Mouse (Mus musculus) fibroblast of lung, adult 2 months (primary cell): ENCODE measurements around the gene Poldip3.
A peak's percentile ranks its signal among the peaks of the same experiment; 100 is the strongest.
"Not testable (repeated sequence)": the region's sequence is repeated elsewhere in the genome, so short reads cannot be mapped to it uniquely, and the experiment has no call there.

ENCODE experiments used
- DNase-seq: peaks from one replicate; pipeline ENCODE4 v3.0.0-alpha.2; 2011; ENCODE audit warnings: low read depth

Gene Poldip3

GRCm38 (mm10) chr15:83127037-83127436 lies 22.1 kb downstream of the Poldip3 start:
- DNase-seq, result not testable (repeated sequence)

DNA sequence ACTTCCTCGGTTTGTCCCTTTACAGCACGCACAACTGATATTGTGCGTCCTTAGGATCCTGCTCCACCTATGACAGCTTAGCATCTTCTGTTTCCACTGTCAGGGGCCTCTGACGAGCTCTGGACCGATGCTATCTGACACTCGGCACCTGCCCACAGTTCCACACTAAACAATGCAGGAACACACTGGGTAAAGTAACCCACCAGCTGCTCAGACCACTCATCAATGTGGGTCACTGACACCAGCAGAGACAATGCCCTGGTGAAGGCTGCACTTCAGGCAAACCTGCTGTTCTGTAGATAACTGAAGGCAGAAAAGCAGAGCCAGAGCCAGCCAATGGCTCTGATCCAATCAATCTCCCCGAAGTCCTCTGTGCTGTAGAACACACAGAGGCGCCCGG lies 22.6 kb downstream of the Poldip3 start:
- no peak for DNase-seq

DNA sequence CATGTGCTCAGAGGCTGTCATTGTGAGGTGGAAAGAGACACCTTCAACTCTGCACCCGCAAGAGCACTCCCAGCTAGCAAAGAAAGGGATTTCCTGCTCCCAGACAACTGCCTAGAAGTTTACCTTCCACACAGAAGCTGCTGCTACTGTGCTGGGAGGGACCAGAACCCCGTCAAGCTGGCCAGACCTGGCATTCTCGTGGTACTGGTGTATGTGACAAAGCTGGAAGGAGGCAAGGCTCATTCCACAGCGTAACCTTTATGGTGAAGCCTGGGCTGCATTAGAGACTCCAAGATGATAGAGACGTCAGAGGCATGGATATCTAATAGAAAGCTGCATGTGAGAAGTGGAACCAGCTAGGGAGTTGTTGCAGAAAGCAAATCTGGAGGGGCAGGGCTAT lies 24.6 kb downstream of the Poldip3 start:
- no peak for DNase-seq

- DNase-seq, result peak; percentile 76
These were observed 26.5 kb downstream of the Poldip3 start, which contains the start of gene Rrp7a for GRCm38 (mm10) chr15:83122566-83123145. Rrp7a (minus strand) TSS chr15:83122801.

DNA sequence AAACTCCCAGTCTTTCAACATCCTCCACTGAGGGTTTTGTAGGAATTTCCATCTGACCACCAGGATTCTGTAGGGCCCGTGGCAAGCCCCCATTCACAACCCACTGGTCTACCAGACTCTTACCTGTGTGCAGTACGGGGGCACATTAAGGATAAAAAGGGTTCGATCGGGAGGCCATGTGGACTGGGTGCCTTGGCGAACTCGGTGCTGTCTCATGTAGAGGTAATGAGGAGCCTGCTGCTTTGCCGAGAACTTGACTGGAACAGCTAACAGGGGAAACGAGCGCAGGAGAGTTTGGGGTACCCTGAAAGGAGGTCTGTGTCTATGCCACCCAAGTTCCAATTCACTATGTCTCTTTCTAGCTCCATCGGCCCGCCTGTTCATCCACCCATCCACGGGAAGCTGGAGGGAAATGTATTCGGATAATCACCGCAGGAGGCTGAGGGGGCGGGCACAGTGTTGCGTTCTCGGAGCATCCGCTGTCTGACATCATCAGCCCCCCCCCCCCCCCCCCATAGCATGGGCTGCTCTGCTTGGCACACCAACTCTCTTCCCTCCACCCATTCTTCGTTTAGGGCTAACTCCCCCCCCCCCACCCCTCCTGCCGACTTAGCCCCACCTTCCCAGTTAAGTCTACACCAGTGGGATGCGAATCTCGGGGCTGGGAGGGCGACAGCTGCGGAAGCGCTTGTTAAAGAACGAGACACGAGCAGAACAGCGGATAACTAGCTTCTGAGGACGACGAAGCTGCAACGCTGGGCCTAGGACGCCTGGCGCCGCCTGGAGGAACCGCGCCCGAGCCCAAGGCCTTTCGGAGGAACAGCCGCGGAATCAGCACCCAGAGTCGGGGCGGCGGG lies 27.2 kb downstream of the Poldip3 start:
- no peak for DNase-seq

DNA sequence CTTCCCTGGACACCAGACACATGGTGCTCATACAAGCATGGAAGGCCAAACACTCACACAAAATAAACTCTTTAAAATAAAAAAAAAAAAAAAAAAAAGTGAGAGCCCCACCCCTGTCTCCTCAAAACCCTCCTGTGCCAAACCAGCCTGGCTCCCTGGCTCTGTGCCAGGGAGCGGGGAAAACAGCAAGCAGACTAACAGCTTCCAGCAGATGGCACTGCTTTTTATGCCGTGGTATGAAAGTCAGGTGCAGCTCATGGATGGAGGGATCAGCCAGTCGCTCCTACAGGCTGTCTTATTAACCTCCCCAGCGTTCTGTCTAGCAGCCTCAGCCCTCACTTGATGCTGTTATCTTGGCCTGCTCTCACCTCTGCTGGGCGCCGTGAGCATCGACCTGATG lies 30.8 kb downstream of the Poldip3 start:
- DNase-seq, result no peak

DNA sequence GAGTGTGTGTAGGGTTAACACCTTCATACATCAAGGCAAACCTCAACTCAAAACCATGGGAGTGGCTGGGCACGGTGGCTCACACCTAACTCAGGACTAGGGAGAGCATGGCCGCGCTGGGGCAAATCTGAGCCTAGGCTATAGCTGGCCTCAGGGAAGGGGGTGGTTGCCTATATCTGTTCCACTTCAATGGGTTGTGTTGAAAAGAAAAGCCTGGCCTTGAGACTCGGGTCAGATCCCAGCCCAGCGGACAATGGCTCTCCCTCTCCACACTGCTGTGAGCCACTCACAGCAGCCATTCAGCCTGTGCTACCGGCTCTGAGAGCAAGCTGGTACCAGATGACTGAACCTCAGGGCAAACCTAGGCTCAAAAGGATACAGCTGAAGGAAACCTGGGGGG lies 34.1 kb downstream of the Poldip3 start:
- no peak for DNase-seq

GRCm38 (mm10) chr15:83114106-83114505 lies 35.1 kb downstream of the Poldip3 start:
- no peak for DNase-seq

DNA sequence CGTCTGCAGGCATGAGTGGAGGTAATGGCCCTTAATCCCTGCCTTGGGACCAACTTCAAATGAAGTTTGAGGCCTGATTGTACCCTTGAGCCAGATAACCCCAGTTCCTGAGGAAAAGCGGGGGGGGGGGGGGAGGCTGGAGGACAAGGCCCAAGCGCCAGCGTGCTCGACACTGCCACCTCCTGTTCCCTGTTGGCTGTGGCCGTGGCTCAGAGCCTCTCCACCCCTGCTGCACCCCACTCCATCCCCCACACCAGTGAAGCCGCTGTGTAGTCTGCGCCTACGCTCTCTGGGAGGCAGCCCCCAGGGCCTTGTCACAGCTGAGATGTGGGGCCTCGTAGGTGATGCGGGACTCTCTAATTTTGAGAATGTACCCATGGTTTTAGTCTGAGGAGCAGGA lies 36.3 kb downstream of the Poldip3 start:
- no peak for DNase-seq

- DNase-seq, result no peak
These were observed 37.3 kb downstream of the Poldip3 start for GRCm38 (mm10) chr15:83111874-83112273.

DNA sequence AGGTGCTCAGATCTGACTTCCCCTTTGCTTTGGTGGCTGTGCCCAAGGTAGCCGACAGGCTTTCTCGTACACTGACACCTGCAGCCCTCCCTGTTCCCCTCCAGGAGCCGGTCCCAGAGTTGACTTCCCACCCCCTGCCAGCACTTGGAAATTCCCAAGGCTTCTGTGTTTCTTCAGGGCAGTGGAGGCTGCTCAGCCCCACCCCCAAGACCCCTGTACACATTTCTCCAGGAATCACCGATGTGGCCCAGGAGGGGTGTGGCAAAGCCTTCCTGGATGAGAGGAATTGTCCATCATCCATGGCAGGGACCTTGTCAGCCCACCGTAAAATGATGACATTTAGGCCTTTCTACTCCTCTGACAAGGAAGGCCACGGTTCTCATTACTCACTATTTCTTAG lies 37.9 kb downstream of the Poldip3 start:
- DNase-seq, result no peak

DNA sequence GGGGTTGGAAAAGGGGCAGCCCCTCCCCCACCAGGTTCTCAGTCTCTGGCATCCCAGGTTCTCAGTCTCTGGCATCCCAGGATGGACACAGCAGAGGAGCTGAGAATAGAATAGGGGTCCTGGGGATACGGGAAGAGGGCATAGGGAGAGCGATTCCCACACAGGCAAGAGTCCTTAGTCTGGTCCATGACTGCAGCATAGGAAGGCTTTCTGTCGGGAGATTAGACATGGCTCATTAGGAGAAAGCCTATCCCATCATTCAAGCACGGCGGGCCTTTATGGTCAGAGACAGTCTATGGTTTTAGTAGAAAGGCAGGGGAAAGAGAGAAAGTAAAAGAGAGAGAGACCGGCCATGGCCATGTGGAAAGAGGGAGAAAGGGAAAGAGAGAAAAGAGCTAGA lies 41.4 kb downstream of the Poldip3 start:
- no peak for DNase-seq

DNA sequence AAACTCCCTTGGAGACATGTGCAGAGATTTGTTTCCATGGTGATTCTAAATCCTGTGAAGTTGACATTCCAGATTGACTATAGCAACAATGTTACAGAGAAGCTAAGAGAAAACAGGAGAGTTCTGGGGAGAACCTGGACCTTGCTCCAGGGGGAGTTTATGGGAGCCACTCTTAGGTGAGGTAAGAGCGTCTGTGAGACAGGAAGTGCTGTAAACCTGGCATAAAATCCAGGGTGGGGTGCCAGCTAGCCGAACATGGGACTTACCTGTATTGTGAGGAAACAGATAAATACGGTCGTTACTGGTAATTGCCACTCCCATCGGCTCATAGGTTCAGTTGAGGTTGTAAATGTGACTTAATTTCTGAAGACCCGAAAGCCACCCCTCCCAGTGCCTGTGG lies 42.8 kb downstream of the Poldip3 start:
- no peak for DNase-seq

- DNase-seq, result no peak
These were observed 46.1 kb downstream of the Poldip3 start for GRCm38 (mm10) chr15:83103111-83103510.

DNA sequence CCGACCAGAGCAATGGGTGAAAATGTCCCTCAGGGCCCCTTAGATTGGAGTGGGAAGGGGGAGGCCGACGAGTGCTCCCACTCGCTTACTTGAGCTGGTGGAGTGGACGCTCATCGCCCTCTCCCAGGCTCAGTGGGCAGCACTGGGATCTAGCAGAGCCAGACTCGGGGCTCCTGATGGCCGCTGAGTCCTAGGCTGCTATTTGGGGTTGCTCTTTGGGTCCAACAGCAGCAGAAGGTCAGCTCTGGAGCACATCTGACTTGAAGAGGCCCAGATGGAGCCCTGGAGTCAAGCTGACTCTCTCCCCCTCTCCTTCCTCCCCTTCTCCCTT lies 48.9 kb downstream of the Poldip3 start:
- no peak for DNase-seq

DNA sequence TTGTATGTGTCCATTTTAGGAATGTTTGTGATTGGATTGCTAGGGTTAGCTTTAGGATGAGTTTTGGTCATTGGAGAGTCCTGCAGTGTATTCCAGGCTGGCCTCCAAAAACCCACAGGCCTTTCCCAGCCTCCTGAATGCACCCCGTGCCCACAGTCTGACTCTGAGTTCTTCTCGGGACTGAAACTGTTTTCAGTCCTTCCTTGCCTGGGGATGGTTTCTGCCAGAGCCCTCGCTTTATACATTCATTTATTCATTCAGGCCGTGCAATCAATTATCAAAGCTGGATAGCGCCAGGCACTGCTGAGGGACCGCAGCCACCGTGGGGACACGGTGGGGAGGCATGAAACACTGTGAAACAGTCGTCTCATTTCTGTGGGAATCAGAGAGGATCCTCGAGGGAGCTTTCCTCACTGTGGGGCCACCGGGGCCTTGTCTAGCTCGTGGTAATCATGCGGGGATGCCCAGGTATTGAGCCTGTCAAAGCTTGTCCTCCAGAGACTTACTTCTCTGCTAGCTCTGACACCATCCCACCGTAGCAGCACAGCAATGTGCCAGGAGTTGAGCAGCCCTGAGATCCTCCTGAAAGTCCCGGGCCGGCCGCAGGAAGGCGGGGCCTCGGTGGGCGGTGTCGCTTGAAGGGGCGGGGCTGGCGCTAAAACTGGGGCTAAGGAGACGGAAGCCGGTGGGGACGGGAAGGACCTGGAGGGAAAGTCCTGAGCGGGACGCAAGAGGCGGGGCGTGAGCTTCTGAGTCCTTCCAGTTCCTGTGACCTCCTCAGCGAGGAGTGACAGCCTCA lies 49.5 kb downstream of the Poldip3 start:
- DNase-seq, result peak; percentile 70

GRCm38 (mm10) chr15:83095950-83096349 lies 53.2 kb downstream of the Poldip3 start:
- no peak for DNase-seq

- no peak for DNase-seq
These were observed 55.5 kb downstream of the Poldip3 start for GRCm38 (mm10) chr15:83093687-83094086.

DNA sequence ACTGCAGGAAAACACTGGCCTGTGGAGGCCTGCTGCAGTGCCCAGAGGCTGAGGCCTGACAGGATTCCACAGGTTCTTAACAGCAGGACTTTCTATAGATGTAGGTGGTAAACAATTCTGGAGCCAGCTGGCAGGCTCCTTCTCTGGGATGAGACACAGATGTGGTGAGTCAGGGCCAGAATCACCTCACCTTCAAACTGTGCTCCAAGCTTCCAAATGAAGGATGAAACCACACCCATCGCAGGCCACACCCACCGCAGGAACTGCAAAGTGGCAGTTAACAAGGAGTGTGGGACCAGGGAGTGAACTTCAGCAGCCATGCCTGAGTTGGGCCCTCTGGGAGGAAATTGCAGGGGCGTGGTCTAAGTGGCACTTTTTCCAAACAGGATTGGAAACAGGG lies 58.3 kb downstream of the Poldip3 start:
- DNase-seq, result no peak

- no peak for DNase-seq
These were observed 59.9 kb downstream of the Poldip3 start, which contains the start of gene Serhl for GRCm38 (mm10) chr15:83089429-83089605. Serhl (plus strand) TSS chr15:83089506.

DNA sequence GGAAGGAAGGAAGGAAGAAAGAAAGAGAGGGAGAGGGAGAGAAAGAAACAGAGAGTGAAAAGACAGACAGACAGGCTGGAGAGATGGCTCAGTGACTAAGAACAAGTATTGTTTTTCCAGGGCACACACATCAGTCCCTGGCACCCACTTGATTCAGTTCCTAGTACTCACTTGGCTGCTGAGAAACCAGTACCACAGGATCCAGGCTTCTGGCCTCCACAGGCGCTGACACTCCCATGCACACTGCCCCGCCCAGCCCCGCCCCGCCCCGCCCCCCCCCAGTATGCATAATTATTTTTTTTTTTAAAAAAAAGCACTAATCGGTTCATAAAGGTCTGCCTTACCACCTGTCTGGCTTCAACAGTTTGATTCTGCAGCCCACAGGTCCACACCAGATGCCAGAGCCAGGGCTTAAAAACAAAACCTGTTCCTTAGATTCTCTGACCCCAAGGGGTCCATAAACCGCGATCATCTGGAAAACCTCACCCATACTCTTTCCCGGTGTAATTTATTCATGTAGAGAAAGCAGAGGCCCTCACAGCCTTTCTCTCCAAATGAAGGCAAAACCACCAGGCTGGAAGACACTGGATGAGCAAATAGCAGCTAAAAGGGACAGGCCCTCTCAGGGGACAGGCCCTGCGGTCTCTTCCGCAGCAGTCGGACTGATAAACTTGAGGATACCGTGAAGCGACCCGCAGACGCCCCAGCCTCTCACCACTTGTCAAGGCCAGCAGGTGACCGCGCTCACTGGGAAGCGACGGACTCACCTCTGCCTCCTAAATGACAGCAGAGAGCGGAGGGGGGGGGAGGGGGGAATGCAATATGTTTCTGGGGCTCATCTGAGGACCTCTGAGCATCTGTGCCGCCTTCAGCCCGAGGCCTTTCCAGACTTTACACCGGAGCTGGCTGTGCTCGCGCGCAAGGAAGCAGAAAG lies 60.4 kb downstream of the Poldip3 start:
- DNase-seq, result no peak

DNA sequence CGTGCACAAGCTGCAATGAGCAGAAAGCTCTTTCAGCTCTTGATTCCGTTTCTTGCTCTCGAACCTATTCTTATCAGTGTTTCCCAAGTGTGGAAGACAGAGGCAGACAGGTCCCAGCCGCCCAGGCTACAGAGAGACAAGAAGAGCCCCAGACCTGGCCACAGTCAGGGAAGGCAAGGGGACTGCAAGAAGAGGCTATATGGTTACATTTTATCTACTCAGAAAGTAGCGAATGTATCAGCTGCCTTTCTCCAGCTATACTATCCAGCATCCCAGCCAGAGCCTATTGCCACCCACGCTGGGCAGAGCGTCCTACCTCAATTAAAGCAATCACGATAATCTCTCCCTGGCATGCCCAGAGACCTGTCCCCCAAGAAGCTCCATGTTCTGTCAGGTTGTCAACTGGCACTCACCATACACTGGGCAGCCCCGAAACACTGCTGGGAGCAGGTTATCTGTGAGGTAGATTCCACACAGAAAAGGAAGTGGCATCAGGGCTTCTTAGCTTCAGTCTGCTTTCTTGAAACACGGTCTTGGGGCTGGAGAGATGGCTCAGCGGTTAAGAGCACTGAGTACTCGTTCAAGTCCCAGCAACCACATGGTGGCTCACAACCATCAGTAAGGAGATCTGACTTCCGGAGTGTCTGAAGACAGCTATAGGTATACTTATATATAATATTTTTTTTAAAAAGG lies 62.4 kb downstream of the Poldip3 start:
- DNase-seq, result no peak
